Mouse (Mus musculus) lung, postnatal 0 days (tissue): ENCODE measurements around the gene Lrpap1. TPM values are rescaled to one million over a fixed set of nuclear protein-coding genes. Genes with fewer than 3 reads are reported as not detected.
A peak's percentile ranks its signal among the peaks of the same experiment; 100 is the strongest.

Experiments
- ATAC-seq: fragments of 200-750 bp; cut with Nextera tagmentation; 2 replicates; pipeline ENCODE4 v1.8.0; 2017; ENCODE audit warnings: moderate library complexity
- DNase-seq: peaks from one replicate; pipeline ENCODE4 v3.0.0-alpha.2; 2016; ENCODE audit warnings: low spot score
- H3K27ac ChIP-seq: fragments of 300-500 bp; sonication (generic); 2 replicates; pipeline ENCODE4 v1.5.1; 2014; ENCODE audit warnings: antibody characterized with exemption, mild to moderate bottlenecking, low read length, mixed read lengths
- H3K27me3 ChIP-seq: fragments of 300-500 bp; sonication (generic); replicated peaks from 2 replicates; pipeline ENCODE4 v1.6.1; 2014; ENCODE audit warnings: low read length, mixed read lengths; ENCODE audit not compliant: insufficient read depth
- H3K36me3 ChIP-seq: fragments of 300-500 bp; sonication (generic); 2 replicates; pipeline ENCODE4 v1.6.1; 2014; ENCODE audit warnings: low read length, mixed read lengths; ENCODE audit not compliant: insufficient read depth
- H3K4me1 ChIP-seq: fragments of 300-500 bp; sonication (generic); 2 replicates; pipeline ENCODE4 v1.6.1; 2014; ENCODE audit warnings: antibody characterized with exemption, low read depth, low read length, mixed read lengths; ENCODE audit not compliant: insufficient read depth
- H3K4me2 ChIP-seq: fragments of 300-500 bp; sonication (generic); replicated peaks from 2 replicates; pipeline ENCODE4 v1.6.1; 2014; ENCODE audit warnings: low read depth, mild to moderate bottlenecking, low read length, moderate library complexity, mixed read lengths
- H3K4me3 ChIP-seq: fragments of 300-500 bp; sonication (generic); 2 replicates; pipeline ENCODE4 v1.5.1; 2014; ENCODE audit warnings: low read depth, low read length
- H3K9ac ChIP-seq: fragments of 300-500 bp; sonication (generic); replicated peaks from 2 replicates; pipeline ENCODE4 v1.6.1; 2014; ENCODE audit warnings: low read depth, mild to moderate bottlenecking
- H3K9me3 ChIP-seq: fragments of 300-500 bp; sonication (generic); 2 replicates; pipeline ENCODE4 v1.6.1; 2016; ENCODE audit warnings: low read length, mixed read lengths
- CTCF ChIP-seq: IDR thresholded peaks from 2 replicates; pipeline ENCODE4 v1.5.1; 2016; ENCODE audit warnings: antibody characterized with exemption, mild to moderate bottlenecking
- EP300 ChIP-seq: IDR thresholded peaks from 2 replicates; pipeline ENCODE4 v1.6.1; 2016; ENCODE audit warnings: antibody characterized with exemption, mild to moderate bottlenecking, control low read depth
- WGBS: fragments of 180-500 bp; shearing (Covaris S2); extraction: QIAGEN DNeasy Blood & Tissue Kit; methylation state at CpG from one replicate; pipeline ENCODE4 v1.1.7; 2014; 5-methylcytosine and 5-hydroxymethylcytosine counted together
- polyA plus RNA-seq: library from polyadenylated mRNA; unstranded; fragments of >200 nt; fragmentation: Nextera tagmentation; extraction: Ambion mirVana; gene quantifications from 2 replicates; pipeline ENCODE4 v1.2.1, GENCODE M21; 2015

The Lrpap1 gene
- polyA plus RNA-seq, 1 experiment from 2014 or later: 170 TPM

- Histone ChIP-seq H3K9me3 (no peaks in the 10 kb centered on the region), H3K4me2 (no peak overlapping the region), H3K4me3 (no peak overlapping the region), H3K36me3 (peaks cover 19% of the 10 kb centered on the region), H3K9ac (no peak overlapping the region), H3K27ac (no peak overlapping the region), H3K27me3 (no peaks in the 10 kb centered on the region), H3K4me1 (no peaks in the 10 kb centered on the region)
- no peak for TF ChIP-seq EP300
- no peak for TF ChIP-seq CTCF
- DNase-seq (no peak), ATAC-seq (no peak)
- 76% methylated on average over 5 of the region's 5 CpGs for WGBS
These were observed 16.0 kb downstream of the Lrpap1 start for GRCm38 (mm10) chr5:35089614-35089963.

- DNase-seq (peak; percentile 68), ATAC-seq (peak; percentile 28; the same call in 1 of the 2 replicates)
- Histone ChIP-seq H3K4me3 (no peak overlapping the region), H3K4me2 (no peak overlapping the region), H3K9ac (no peak overlapping the region), H3K4me1 (no peaks in the 10 kb centered on the region), H3K9me3 (no peaks in the 10 kb centered on the region), H3K27ac (no peak overlapping the region), H3K36me3 (peaks cover 19% of the 10 kb centered on the region), H3K27me3 (no peaks in the 10 kb centered on the region)
- 58% methylated on average over 9 of the region's 9 CpGs for WGBS
- TF ChIP-seq CTCF (peak; percentile 83), EP300 (no peak)
These were observed 16.6 kb downstream of the Lrpap1 start for GRCm38 (mm10) chr5:35088785-35089613.

GRCm38 (mm10) chr5:35084913-35085312, 20.7 kb downstream of the Lrpap1 start:
- 59% methylated on average over 3 of the region's 3 CpGs for WGBS
- Histone ChIP-seq H3K9me3 (no peaks in the 10 kb centered on the region), H3K4me2 (no peak overlapping the region), H3K9ac (no peak overlapping the region), H3K4me3 (no peak overlapping the region), H3K36me3 (no peaks in the 10 kb centered on the region), H3K4me1 (no peaks in the 10 kb centered on the region), H3K27ac (no peak overlapping the region), H3K27me3 (no peaks in the 10 kb centered on the region)
- ATAC-seq: no peak
- TF ChIP-seq CTCF (no peak), EP300 (no peak)
- no peak for DNase-seq

GRCm38 (mm10) chr5:35079101-35079500, 26.5 kb downstream of the Lrpap1 start:
- Histone ChIP-seq H3K4me1 (no peaks in the 10 kb centered on the region), H3K36me3 (no peaks in the 10 kb centered on the region), H3K27ac (no peak overlapping the region), H3K9me3 (no peaks in the 10 kb centered on the region), H3K9ac (no peak overlapping the region), H3K4me2 (no peak overlapping the region), H3K27me3 (no peaks in the 10 kb centered on the region), H3K4me3 (no peak overlapping the region)
- WGBS: 39% methylated on average over 15 of the region's 18 CpGs
- no peak for TF ChIP-seq CTCF
- TF ChIP-seq EP300: no peak
- DNase-seq: no peak
- ATAC-seq: no peak

- no peaks in the 10 kb centered on the region for H3K9me3 ChIP-seq
- H3K4me2 ChIP-seq: no peak overlapping the region
- H3K4me1 ChIP-seq: no peaks in the 10 kb centered on the region
- ATAC-seq (no peak), DNase-seq (no peak)
- 75% methylated on average over 1 of the region's 1 CpGs for WGBS
- no peak overlapping the region for H3K4me3 ChIP-seq
- TF ChIP-seq CTCF (no peak), EP300 (no peak)
- H3K36me3 ChIP-seq: no peaks in the 10 kb centered on the region
- no peaks in the 10 kb centered on the region for H3K27me3 ChIP-seq
- no peak overlapping the region for H3K27ac ChIP-seq
- H3K9ac ChIP-seq: no peak overlapping the region
These were observed 29.2 kb downstream of the Lrpap1 start for GRCm38 (mm10) chr5:35076369-35076768.

- H3K27ac ChIP-seq: no peak overlapping the region
- no peak for DNase-seq
- no peak for ATAC-seq
- H3K27me3 ChIP-seq: no peaks in the 10 kb centered on the region
- no peaks in the 10 kb centered on the region for H3K9me3 ChIP-seq
- TF ChIP-seq EP300 (no peak), CTCF (no peak)
- H3K36me3 ChIP-seq: no peaks in the 10 kb centered on the region
- 68% methylated on average over 9 of the region's 9 CpGs for WGBS
- H3K4me1 ChIP-seq: no peaks in the 10 kb centered on the region
- H3K9ac ChIP-seq: no peak overlapping the region
- H3K4me2 ChIP-seq: no peak overlapping the region
- no peak overlapping the region for H3K4me3 ChIP-seq
These were observed 31.6 kb downstream of the Lrpap1 start for GRCm38 (mm10) chr5:35073992-35074391.
